Mouse (Mus musculus): Measurements from ENCODE around the gene Ehbp1.

Ehbp1 gene

DNA sequence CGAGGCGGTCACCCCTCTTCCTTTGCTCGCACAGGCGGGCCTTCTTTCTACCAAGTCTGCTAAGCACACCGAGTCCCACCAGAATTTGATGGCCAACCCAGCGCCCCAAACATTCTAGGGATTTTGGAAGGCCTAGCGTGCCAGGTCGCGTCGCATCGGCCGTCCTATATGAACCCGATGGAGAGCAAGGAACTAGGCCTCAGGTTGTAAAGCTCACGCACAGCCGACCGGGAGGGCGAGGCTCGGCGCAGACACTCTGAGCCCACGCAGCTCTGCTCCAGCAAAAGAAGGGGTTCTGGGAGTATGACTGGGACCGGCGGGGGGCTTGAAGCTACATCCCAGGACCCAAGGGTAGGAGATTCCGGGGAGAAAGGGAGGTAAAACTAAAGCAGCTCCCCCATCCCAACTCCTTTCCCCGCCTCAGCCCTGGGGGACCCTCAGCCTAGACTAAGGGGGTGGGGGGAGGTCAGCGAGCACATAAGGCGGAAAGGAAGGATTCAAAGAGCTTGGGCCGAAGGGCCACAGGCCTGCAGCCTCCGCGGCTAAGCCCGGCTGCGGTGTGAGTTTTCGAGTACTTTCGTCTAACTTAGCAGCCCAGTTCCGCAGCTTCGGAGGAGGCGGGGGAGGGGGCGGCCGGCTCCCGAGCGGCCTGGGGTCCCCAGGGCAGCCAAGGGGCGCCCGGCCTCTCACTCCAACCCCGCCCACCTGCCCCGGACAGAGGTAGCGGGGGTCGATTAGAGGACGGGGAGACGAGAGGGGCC, 341.6 kb downstream of the Ehbp1 start:
- peak; percentile 31 for DNase-seq (ENCODE audit: low spot score)

DNA sequence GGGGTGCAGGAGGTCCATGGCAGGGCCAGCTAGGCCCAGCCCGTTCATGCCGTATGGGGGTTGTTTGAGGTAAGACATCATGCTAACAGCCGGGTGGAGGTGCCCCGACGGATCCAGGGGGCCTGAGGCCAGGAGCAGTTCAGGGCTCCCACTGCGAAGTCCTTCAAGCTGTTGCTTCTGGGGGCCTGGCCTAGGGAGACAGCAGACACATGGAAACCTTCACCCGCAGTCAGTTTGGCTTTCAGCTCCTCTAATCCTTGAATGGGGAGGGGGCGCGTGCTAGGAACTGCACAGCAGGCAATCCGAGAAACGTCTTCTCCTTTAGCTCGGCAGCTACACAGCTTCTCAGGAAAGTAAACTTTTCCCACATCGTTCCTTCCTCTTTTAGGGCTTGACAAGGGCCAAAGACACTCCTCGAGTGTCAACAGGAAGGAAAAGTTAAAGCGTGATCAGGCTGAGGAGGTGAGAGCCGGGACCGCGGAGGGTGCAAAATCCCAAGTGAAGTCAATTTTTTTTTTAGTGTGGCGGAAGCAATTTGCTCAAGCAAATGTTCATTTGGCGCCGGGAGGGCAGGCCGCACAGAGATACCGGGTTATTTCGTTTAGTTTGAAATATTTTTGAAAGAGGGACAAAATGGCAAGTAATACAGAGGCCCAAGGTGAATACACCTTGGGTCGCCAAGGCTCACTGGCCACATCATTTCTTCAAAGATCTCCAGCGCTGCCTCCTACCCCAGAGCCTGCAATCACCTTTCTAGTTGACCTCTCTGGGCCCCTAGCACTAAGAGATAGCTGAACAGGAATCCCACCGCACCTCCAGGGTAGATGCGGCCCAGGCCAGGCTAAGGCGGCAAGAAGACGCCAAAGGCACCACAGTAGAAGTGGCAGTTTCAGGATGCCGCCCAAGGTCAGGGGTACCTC, 342.4 kb downstream of the Ehbp1 start:
- peak; percentile 2 for DNase-seq (ENCODE audit: low spot score)

DNA sequence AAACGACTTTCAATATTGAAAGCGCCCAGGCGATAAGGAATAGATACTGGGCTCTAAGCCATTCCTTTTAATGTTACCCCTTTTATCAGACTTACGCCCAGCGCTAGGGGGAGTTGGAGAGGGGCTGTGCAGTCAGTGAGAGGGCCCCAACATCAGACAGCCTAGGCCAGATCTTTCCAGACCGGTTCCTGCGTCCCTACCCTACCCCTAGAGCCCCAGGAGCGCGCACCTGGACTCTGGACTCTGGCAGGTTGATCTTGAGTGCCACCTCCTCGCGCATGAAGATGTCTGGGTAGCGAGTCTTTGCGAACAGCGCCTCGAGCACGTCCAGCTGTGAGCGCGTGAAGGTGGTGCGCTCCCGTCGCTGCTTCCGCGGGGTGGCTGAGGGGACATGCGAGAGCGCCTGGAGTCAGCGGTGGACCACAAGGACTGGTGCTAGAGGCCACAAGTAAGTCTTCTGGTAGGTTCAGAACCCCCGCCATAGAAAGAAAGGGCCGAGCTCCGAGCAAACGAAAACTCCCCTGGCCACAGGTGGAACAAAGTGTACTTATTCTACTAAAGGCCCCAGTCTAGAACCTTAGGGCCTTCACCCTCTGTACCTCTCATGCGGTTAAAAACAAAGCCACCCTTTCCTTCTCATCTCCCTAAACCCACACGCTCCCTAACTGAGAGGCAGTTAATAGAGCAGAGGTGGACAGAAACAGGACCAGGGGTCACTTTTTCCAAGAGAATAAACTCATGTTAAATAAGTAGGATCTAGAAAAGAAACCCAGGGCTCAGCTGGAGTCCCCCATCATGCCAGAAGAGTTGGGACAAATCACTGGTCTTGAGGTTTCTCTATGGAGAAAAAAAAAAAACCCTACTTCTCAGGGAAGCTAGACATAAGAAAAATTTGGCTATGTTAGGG, 343.7 kb downstream of the Ehbp1 start:
- peak; percentile 3 for DNase-seq (ENCODE audit: low spot score)

DNA sequence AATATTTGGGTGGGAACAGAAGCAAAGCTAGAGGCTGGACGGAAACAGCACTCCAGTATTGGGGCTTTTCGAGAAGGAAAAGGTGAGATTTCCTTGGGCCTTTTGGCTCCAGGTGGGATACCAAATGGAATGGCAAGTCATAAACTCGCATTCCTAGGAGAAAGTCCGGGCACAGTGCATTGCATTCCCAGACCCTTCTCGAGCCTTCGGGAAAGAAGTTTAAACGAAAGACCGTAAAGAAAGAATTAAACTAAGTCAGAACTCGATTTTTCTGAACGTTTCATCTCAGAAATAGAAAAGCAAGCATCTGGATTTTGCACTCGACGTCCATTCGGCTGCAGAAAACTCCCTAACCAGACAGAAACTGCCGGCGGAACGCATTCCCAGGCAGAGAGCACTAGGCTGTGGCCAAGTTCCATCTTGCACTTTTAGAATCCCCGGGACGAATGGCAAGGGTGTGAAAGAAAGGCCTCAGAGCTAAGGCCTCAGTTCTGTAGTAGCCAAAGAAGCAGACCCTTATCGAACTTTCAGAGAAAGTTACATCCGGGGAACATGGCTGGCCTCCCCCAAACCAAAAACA, 344.4 kb downstream of the Ehbp1 start:
- DNase-seq (ENCODE audit: low spot score), result peak; percentile 9

DNA sequence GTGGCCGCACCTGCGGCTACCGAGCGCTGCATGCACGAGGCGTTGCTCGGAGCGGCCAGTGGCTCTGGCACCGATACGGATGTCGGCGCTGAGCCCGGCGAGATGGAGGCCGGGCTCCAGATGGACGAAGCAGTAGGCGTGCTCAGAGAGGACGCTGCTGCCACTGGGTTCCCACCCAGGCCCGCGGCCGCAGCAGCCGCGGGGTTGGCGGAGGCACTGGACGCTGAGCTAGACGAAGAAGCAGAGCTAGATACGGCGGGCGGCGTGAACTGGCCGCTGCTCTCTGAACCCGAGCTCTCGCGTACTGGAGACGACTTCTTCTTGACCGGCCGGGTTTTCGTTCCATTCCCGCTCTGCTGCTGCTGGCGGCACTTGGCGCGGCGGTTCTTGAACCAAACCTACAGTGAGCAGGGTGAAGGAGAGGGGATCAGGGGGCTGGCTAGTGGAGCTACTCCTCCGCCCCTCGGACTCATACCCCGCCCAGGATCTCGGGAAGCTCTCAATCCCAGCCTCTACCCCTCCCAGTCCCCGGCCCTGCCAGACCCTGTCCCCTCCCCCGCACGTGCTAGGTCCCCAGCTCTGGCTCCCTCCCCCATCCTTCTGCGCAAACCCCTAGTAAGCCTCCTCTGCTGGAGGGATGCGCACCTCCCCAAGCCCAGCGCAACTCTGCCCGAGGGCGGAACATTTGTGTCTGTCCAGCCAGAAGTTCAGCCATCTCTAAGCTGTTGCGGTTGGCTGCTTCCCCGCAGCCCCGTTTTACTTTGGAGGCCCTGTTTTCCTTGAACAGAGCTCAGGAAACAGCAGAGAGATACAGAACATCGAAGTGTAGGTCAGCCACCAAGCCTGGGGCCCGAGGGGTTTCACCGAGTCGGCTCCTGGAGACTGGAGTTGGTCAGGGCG, 345.2 kb downstream of the Ehbp1 start:
- DNase-seq (ENCODE audit: low spot score), result peak; percentile 6

DNA sequence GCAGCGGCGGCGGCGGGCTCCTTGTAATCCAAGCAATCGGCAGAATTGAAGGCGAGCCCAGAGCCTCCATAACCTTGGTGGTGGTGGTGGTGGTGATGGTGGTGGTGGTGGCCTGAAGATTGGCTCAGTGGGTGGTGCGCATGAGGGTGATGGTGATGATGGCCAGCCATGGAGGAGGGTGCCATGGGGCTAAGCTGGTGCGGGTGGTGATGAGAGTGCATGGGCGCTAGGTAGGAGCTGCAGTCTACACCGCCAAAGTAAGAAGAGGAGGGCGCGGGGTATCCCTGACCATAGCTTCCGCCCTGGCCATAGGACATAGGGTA, 345.8 kb downstream of the Ehbp1 start:
- no peak for DNase-seq (ENCODE audit: low spot score)

DNA sequence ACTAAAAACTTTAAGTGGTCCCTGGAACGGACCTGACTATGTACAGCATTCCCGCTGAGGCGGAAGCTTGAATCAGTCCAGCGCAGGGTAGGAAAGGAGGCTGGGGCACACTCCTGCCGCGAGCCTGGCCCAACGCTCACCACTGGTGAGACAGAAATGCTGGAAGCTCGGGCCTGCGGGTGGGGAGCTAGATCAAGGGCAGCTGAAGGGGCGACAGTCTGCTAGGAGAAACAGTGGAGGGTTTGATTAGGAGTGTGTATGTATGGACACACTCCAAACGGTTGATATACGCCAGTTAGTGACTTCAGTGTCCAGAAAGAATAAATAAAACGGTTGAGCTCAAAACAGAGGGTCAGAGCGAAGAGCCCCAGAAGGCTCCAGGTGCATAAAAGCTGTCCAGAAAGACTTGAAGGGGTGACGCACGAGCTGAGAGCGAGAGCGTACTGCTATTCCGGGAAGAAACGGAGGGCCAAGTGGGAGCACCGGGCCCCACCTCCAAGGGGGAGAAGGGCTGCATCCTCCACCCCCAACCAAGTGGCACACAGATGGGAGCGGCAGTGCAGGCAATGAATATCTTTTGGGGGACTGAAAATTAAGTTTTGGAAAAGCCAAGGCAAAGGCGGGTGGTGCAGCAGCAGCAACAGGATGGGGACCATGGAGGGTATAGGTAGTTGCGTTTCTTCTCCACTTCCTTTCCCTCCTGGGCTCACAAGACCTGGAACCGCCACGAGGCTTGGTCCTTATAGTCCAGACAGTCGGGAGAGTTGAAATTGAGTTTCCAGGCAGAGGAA, 346.4 kb downstream of the Ehbp1 start:
- no peak for DNase-seq (ENCODE audit: low spot score)

DNA sequence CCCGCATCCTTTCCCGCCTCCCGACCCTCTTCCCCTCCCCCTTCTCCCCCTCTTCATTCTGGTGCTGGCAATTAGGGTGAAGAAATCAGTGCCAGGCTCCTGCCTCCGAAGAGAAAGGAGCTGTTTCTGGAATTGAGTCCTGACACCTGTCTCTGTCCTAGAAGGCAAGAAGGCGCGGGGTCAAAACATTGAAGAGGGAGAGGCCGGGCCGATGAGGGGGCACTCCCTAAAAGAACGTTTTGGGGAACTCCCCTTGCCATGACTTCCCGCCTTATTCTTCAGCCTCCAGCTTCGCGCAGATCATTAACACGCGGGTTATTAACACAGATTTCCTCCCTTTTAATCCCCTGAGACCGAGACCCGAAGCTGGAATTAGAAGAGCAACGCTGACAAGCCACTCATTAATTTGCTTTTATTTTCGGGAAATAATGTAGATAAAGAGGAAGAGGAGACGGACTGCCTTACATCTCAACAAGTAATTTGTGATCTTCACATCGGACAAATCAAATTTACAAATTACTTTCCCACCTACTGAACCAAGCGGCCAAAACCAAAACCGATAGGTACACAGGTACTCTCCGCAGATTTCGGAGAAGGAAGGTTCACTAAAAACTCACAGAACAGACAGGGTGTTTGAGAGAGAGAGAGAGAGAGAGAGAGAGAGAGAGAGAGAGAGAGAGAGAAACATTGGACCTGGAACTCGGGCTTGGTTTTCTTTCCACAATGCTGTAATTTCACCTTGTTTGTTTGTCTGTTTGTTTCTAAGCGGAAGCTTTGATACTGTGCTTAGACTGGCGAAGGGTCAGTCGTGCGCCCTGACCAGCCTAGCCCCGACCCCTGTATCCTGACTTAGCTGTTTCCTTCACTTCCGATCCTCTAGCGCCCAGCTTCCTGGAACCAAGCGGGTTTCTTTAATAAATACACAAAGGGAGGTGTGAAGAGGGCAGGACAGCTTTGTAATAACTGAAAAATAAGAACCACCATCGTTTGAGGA, 347.4 kb downstream of the Ehbp1 start:
- DNase-seq (ENCODE audit: low spot score), result no peak

DNA sequence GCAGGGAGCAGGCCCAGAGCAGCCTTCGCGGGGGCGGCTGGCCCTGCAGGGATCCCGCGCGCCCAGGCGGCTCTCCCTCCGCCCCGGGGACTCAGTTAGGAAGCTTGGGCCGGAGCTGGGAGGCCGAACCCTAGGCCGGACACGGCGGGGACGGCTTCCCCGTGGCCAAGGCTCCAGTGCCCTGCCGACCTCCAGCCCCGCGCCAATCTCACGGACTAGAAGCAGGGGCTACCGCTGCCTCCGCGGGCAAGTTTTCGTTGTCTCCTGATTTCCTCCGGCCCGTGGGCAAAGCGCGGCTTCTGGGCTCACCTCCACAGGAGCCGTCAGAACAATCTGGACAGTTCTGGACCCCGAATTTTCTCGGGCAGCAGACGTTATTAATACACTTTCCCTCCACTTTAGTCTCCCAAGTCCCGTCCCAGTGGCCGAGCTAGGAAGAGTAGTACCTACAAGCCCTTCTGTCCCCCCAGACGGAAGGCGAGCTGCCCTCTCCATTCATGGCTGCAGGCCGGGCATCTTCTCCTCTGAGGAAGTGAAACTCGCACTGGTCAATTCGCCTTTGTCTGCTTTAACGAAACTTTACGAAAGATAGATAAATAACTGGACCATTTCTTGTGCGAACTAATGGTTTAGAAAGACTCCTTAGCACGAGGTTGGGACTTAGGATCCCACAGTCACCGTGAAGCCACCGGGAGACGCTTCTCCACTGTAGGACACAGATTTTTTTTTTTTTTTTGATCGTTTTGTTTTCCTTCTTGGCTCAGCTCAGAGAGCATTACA, 348.3 kb downstream of the Ehbp1 start:
- DNase-seq (ENCODE audit: low spot score), result peak; percentile 56

DNA sequence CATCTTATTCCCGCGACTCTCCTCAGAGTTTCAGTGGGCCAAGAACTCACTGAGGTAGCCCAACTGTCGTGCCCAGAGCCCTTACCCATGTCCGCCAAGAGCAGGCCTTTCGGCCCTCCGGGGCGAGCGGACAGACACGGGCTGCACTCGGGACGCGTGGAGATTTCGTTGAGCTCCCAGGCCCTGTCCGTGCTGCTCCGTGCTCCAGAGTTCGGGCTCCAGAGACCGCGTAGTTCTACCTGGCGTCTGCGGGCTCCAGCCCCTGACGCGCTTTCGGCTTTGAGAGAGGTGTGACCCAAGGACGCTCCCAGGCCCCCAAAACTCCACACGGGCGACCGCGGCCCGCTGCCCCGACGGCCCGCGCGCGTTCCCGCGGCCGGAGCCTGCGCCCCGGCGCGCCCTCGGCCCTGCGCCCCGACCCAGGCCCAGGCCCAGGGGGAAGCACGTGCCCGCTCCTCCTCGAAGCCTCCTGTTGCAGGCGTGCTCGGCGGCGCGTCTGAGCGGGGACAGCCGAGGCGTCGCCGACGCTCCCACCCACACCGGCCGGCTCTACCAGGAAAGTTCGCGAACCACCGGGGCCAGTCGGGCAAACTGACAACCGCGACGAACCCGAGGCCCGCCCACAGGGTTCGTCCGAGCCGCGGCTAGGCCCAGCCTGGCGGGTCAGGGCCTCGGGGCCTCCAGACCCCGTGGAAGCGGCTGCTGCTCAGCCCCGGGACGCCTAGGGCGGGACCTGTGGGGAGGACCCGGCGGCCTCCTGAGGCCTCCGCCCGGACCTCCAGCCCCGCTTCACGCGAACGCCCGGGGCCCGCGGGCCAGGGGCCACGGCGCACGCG, 349.1 kb downstream of the Ehbp1 start:
- DNase-seq (ENCODE audit: low spot score), result no peak

DNA sequence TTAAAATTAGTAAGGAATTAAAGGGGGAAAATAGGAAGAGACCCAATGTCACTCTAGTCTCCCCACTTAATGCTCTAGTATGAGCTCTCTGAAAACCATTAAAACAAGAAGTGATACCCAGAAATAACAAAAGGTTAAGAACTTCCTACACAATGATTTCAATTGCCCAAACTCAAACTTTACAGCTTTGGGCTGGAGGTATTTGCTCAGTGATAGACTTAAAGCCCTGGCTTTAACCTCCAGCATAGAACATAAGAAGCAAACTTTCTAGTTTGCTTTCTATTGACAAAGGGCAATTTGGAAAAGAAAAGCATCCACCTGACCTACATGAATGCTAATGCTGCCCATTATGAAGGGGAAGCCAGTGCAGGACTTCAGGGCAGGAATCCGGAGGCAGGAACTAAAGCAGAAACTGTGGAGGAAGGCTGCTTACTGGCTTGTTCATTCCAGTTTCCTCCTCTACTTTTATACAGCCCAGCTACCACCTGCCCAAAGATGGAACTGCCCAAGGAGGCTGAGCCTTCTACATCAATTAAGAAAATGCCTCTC, 353.6 kb downstream of the Ehbp1 start:
- DNase-seq (ENCODE audit: low spot score), result no peak

DNA sequence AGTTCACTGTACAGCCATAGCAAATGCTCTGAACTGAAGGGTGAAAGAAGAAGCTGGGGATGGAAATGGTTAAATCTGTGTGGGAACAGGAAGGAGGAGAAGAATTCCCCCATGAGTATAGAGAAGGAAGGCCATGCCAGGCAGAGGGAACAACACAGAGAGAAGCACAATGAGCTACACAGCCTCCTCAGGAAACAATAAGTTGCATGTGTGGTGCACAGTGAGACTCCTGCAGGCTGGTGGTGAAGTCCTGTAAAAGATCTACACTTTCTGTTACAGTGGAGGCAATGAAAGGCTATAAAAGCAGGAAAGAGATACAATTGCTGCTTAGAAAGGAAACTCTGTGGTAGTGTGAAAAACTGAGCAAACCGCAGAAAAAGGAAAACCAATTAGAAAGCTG, 357.0 kb downstream of the Ehbp1 start:
- no peak for DNase-seq (ENCODE audit: low spot score)

DNA sequence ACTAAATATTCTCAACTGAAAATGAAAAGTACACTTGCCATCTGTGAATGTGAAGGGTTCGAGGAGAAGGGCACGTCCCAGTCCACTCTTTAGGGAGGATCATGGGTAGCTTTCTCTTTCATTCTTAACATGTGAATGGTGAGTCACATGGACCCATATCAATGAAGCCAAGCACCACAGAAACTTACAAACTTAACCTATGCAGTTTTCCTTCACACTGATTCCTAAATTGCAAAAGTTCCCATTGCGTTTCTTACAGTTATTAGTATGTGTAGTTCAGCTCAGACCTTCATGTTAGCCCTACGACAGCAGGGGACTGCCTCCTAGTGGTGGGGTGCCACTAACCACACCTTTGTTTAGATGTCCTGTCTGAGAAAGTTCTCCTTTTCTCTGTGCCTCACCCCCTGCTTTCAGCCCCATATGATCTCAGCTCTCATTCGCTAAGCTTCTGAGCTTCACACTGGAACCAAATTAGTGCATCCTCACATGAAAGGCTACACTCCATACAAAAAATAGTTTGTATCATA, 368.0 kb downstream of the Ehbp1 start:
- no peak for DNase-seq (ENCODE audit: low spot score)

DNA sequence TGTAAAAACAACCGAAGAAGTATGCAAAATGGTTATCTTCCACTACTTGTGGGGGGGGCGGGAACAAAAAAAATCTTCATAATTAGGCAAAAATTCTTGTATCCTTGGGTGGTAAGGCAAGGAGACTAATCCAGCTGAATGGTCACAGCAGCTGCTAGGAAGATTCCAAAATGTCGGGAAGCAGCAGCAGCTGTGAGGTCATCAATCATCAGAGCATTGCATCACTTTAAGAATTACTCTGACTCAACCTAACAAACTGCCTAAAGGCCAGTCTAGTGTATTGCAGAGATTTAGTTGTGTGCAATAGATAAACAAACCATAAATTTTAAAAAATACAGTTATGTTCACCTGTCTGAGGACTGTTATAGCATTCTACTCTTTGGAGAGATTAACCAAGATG, 368.5 kb downstream of the Ehbp1 start:
- DNase-seq (ENCODE audit: low spot score), result no peak

DNA sequence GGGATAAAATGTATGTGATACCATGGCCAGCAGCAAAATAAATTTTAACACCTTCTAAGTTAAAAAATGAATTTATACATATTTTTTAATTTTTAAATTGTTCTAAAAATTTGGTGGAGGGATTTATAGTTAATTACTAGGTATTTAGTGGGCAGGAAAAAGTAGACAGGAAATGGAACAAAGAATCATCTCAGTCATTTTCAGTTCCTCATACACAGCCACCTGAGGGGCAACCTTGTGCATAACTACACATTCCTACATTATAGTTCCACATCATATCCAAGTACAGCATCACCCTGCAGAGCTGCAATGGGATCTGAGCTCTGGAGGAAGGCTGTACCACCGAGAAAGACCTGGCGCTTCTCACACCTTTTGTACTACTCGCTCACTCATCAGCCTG, 373.2 kb downstream of the Ehbp1 start:
- DNase-seq (ENCODE audit: low spot score), result no peak
